Mouse (Mus musculus): ENCODE measurements around the gene Kat14. TPM values are rescaled to one million over a fixed set of nuclear protein-coding genes. Genes with fewer than 3 reads are reported as not detected.

Gene Kat14
- polyA plus RNA-seq, 1 experiment from 2014 or later: 21.7 TPM

Other genes starting within 250 kb of the Kat14 start
- gene Mgme1, start 98.3 kb upstream of the Kat14 start, polyA plus RNA-seq (2014; fragmentation: Nextera tagmentation; extraction: Ambion mirVana): 21.2 and 21.8 TPM in 2 replicates
- 96.4 and 99.9 TPM in 2 replicates for gene Snx5, start 98.1 kb upstream of the Kat14 start, polyA plus RNA-seq (2014; fragmentation: Nextera tagmentation; extraction: Ambion mirVana)
- 0.18 TPM in 1 of 2 replicates, not detected in the other for gene Ovol2, start 36.8 kb upstream of the Kat14 start, polyA plus RNA-seq (2014; fragmentation: Nextera tagmentation; extraction: Ambion mirVana)
- gene Pet117, start within 50 bp of the Kat14 start, polyA plus RNA-seq (2014; fragmentation: Nextera tagmentation; extraction: Ambion mirVana): 1.2 TPM in 1 of 2 replicates, not detected in the other
- gene Dzank1, start 158.4 kb downstream of the Kat14 start, polyA plus RNA-seq (2014; fragmentation: Nextera tagmentation; extraction: Ambion mirVana): 1.1 and 1.7 TPM in 2 replicates
- gene Polr3f, start 158.7 kb downstream of the Kat14 start, polyA plus RNA-seq (2014; fragmentation: Nextera tagmentation; extraction: Ambion mirVana): 20.1 and 20.8 TPM in 2 replicates
- 46.6 and 48.7 TPM in 2 replicates for gene Rbbp9, start 181.9 kb downstream of the Kat14 start, polyA plus RNA-seq (2014; fragmentation: Nextera tagmentation; extraction: Ambion mirVana)
- gene Sec23b, start 187.2 kb downstream of the Kat14 start, polyA plus RNA-seq (2014; fragmentation: Nextera tagmentation; extraction: Ambion mirVana): 39.5 and 39.8 TPM in 2 replicates
- 58.7 and 68.3 TPM in 2 replicates for gene Smim26, start 225.1 kb downstream of the Kat14 start, polyA plus RNA-seq (2014; fragmentation: Nextera tagmentation; extraction: Ambion mirVana)
- gene Dtd1, start 230.9 kb downstream of the Kat14 start, polyA plus RNA-seq (2014; fragmentation: Nextera tagmentation; extraction: Ambion mirVana): 29.9 and 30.9 TPM in 2 replicates

Data from heart, embryonic 14.5 days (tissue).